Mouse (Mus musculus): ENCODE results near the gene Ift81. TPM values are rescaled to one million over a fixed set of nuclear protein-coding genes. Genes with fewer than 3 reads are reported as not detected.

Gene Ift81
- polyA plus RNA-seq, 1 experiment from 2014 or later: 46.0 TPM

- Histone ChIP-seq H3K9ac (ENCODE audit: low read length) (no peak overlapping the region), H3K36me3 (ENCODE audit: control insufficient read depth, insufficient read depth, low read length) (no peaks in the 10 kb centered on the region), H3K27me3 (ENCODE audit: control insufficient read depth, insufficient read depth, low read depth, low read length) (no peaks in the 10 kb centered on the region), H3K4me1 (replicated peaks; ENCODE audit: control insufficient read depth, insufficient read depth, low read length) (peaks cover 3% of the 10 kb centered on the region; the same call in 1 of the 2 replicates), H3K9me3 (ENCODE audit: control insufficient read depth, low read length) (no peaks in the 10 kb centered on the region), H3K27ac (ENCODE audit: low read length) (no peak overlapping the region), H3K4me2 (ENCODE audit: low read depth, low read length) (no peak overlapping the region), H3K4me3 (ENCODE audit: low read length) (no peak overlapping the region)
- no peak for ATAC-seq (ENCODE audit: low read depth)
- WGBS: 35% methylated on average over 7 of the region's 7 CpGs
Measured at GRCm38 (mm10) chr5:122519043-122519660, 95.2 kb downstream of the Ift81 start.

GRCm38 (mm10) chr5:122518247-122518646 lies 96.1 kb downstream of the Ift81 start:
- no peak for ATAC-seq (ENCODE audit: low read depth)
- H3K9ac ChIP-seq (ENCODE audit: low read length): no peak overlapping the region
- 29% methylated on average over 8 of the region's 8 CpGs for WGBS
- H3K9me3 ChIP-seq (ENCODE audit: control insufficient read depth, low read length): no peaks in the 10 kb centered on the region
- H3K4me1 ChIP-seq (replicated peaks; ENCODE audit: control insufficient read depth, insufficient read depth, low read length): peaks cover 10% of the 10 kb centered on the region
- no peak overlapping the region for H3K4me3 ChIP-seq (ENCODE audit: low read length)
- no peaks in the 10 kb centered on the region for H3K36me3 ChIP-seq (ENCODE audit: control insufficient read depth, insufficient read depth, low read length)
- H3K4me2 ChIP-seq (ENCODE audit: low read depth, low read length): no peak overlapping the region
- H3K27ac ChIP-seq (ENCODE audit: low read length): no peak overlapping the region
- H3K27me3 ChIP-seq (ENCODE audit: control insufficient read depth, insufficient read depth, low read depth, low read length): no peaks in the 10 kb centered on the region

DNA sequence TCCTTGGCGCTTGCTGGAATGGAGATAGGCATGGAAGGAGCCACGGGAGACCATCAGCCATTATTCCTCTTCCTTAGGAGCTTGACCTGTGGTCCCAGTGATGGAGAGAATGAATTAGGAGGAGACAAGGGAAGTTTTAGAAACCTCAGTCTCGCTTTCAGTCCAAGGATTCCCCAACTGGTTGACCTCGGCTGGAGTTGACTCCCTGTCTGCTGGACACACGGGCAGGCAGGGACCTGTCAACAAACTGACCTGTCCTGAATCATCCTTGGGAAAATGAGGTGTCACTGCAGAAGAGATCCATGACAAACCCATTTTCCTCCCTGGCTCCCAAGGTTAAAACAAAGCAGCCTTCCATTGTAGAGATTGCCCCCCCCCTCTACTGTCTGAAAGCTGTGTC lies 97.4 kb downstream of the Ift81 start:
- Histone ChIP-seq H3K9ac (ENCODE audit: low read length) (no peak overlapping the region), H3K36me3 (ENCODE audit: control insufficient read depth, insufficient read depth, low read length) (no peaks in the 10 kb centered on the region), H3K4me2 (ENCODE audit: low read depth, low read length) (no peak overlapping the region), H3K9me3 (ENCODE audit: control insufficient read depth, low read length) (no peaks in the 10 kb centered on the region), H3K27ac (ENCODE audit: low read length) (no peak overlapping the region), H3K4me1 (replicated peaks; ENCODE audit: control insufficient read depth, insufficient read depth, low read length) (peaks cover 10% of the 10 kb centered on the region), H3K4me3 (ENCODE audit: low read length) (no peak overlapping the region), H3K27me3 (ENCODE audit: control insufficient read depth, insufficient read depth, low read depth, low read length) (no peaks in the 10 kb centered on the region)
- whole genome bisulfite sequencing: 76% methylated on average over 5 of the region's 5 CpGs
- ATAC-seq (ENCODE audit: low read depth): no peak

DNA sequence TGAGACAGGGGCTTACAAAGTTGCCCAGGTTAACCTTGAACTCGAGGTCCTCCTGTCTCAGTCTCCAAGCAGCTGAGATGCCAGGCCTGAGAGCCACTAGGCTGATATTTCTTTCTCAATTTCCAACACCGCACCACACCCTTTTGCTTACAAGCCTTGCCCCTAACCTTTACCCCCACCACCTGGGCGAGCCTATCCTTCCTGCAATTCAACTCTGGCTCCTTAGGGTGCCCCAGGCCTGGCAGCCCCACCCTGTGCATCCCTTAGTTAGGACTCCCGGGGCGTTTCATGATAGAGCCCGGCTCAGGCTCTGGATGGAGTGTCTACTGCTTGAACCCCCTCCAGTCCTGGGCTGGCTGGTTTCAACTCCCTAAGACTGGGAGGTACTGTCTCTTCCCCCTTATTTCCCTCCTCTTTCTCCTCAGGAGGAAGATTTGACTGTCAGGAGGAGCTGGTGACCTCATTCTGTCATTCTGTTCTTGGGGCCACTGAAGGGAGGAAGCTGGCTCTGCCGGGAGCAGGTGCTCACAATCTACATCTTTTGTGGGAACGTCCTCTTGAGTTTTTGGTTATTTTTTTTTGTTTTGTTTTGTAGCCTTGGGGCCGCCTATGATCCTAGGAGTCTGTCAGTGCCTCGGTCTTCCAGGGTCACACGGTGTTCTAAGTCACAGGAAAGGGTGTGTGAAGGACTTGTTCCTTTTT lies 98.1 kb downstream of the Ift81 start:
- no peaks in the 10 kb centered on the region for H3K27me3 ChIP-seq (ENCODE audit: control insufficient read depth, insufficient read depth, low read depth, low read length)
- peaks cover 17% of the 10 kb centered on the region for H3K4me1 ChIP-seq (replicated peaks; ENCODE audit: control insufficient read depth, insufficient read depth, low read length)
- ATAC-seq (ENCODE audit: low read depth): no peak
- H3K27ac ChIP-seq (ENCODE audit: low read length): no peak overlapping the region
- H3K9me3 ChIP-seq (ENCODE audit: control insufficient read depth, low read length): no peaks in the 10 kb centered on the region
- no peak overlapping the region for H3K4me3 ChIP-seq (ENCODE audit: low read length)
- WGBS: 69% methylated on average over 11 of the region's 11 CpGs
- H3K9ac ChIP-seq (ENCODE audit: low read length): no peak overlapping the region
- H3K4me2 ChIP-seq (ENCODE audit: low read depth, low read length): no peak overlapping the region
- no peaks in the 10 kb centered on the region for H3K36me3 ChIP-seq (ENCODE audit: control insufficient read depth, insufficient read depth, low read length)

DNA sequence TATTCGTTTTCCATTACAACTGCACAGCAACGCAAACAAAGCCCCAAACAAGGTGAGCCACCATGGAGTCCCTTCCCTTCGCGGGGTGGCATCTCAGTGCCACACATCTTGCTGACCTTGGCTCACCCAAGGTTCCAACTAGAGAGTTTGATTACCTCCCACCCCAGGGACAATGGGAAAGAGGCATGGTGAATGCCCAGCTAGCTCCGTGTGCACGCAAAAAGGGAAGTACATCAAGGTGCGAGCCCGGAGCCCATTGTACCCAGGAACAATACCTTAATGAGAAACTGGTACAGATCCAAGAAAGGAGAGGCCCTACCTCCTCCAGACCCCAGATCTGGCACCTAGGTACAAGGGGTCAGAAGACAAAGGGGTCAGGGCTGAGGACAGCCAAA lies 100.2 kb downstream of the Ift81 start:
- ATAC-seq (ENCODE audit: low read depth): no peak
- H3K9me3 ChIP-seq (ENCODE audit: control insufficient read depth, low read length): no peaks in the 10 kb centered on the region
- H3K4me1 ChIP-seq (replicated peaks; ENCODE audit: control insufficient read depth, insufficient read depth, low read length): peaks cover 16% of the 10 kb centered on the region
- H3K4me3 ChIP-seq (ENCODE audit: low read length): no peak overlapping the region
- H3K4me2 ChIP-seq (ENCODE audit: low read depth, low read length): no peak overlapping the region; the same call in 1 of the 2 replicates
- no peaks in the 10 kb centered on the region for H3K27me3 ChIP-seq (ENCODE audit: control insufficient read depth, insufficient read depth, low read depth, low read length)
- H3K9ac ChIP-seq (ENCODE audit: low read length): no peak overlapping the region
- 40% methylated on average over 8 of the region's 8 CpGs for WGBS
- no peak overlapping the region for H3K27ac ChIP-seq (ENCODE audit: low read length)
- H3K36me3 ChIP-seq (ENCODE audit: control insufficient read depth, insufficient read depth, low read length): no peaks in the 10 kb centered on the region

- H3K4me2 ChIP-seq (ENCODE audit: low read depth, low read length): no peak overlapping the region; the same call in 1 of the 2 replicates
- H3K27me3 ChIP-seq (ENCODE audit: control insufficient read depth, insufficient read depth, low read depth, low read length): no peaks in the 10 kb centered on the region
- H3K4me1 ChIP-seq (replicated peaks; ENCODE audit: control insufficient read depth, insufficient read depth, low read length): peaks cover 16% of the 10 kb centered on the region
- H3K36me3 ChIP-seq (ENCODE audit: control insufficient read depth, insufficient read depth, low read length): no peaks in the 10 kb centered on the region
- H3K27ac ChIP-seq (ENCODE audit: low read length): no peak overlapping the region
- no peak for ATAC-seq (ENCODE audit: low read depth)
- H3K9me3 ChIP-seq (ENCODE audit: control insufficient read depth, low read length): no peaks in the 10 kb centered on the region
- H3K4me3 ChIP-seq (ENCODE audit: low read length): no peak overlapping the region
- 43% methylated on average over 23 of the region's 23 CpGs for WGBS
- H3K9ac ChIP-seq (ENCODE audit: low read length): no peak overlapping the region
Measured at GRCm38 (mm10) chr5:122513421-122514126, 100.7 kb downstream of the Ift81 start.

DNA sequence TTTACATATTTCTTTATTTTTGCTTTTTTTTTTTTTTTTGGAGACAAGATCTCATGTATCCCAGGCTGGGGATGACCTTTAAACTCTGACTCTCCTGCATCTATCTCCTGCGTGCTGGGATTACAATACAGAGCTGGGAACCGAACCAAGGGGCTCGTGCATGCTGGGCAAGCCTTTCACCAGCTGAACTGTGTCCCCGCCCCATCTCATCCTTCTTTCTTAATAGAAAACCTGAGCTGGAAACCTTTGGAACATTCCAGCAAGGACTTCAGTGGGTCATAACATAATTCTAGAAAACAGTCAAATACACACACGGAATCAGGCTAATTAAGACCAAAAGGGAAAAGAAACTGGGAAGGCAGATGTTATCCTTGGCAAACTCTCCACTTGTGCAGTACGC lies 102.3 kb downstream of the Ift81 start:
- Histone ChIP-seq H3K4me1 (replicated peaks; ENCODE audit: control insufficient read depth, insufficient read depth, low read length) (peaks cover 16% of the 10 kb centered on the region), H3K27ac (ENCODE audit: low read length) (no peak overlapping the region), H3K36me3 (ENCODE audit: control insufficient read depth, insufficient read depth, low read length) (no peaks in the 10 kb centered on the region), H3K4me3 (ENCODE audit: low read length) (no peak overlapping the region), H3K9me3 (ENCODE audit: control insufficient read depth, low read length) (no peaks in the 10 kb centered on the region), H3K4me2 (ENCODE audit: low read depth, low read length) (no peak overlapping the region), H3K27me3 (ENCODE audit: control insufficient read depth, insufficient read depth, low read depth, low read length) (no peaks in the 10 kb centered on the region), H3K9ac (ENCODE audit: low read length) (no peak overlapping the region)
- WGBS: 68% methylated on average over 6 of the region's 6 CpGs
- ATAC-seq (ENCODE audit: low read depth): no peak

- peak; percentile 16; the same call in 1 of the 2 replicates for ATAC-seq (ENCODE audit: low read depth)
- Histone ChIP-seq H3K36me3 (ENCODE audit: control insufficient read depth, insufficient read depth, low read length) (no peaks in the 10 kb centered on the region), H3K4me2 (ENCODE audit: low read depth, low read length) (peak overlapping the region; percentile 8; the same call in 1 of the 2 replicates), H3K4me3 (ENCODE audit: low read length) (no peak overlapping the region), H3K9ac (ENCODE audit: low read length) (peak overlapping the region; percentile 42; the same call in 1 of the 2 replicates), H3K27me3 (ENCODE audit: control insufficient read depth, insufficient read depth, low read depth, low read length) (no peaks in the 10 kb centered on the region), H3K9me3 (ENCODE audit: control insufficient read depth, low read length) (peaks cover 4% of the 10 kb centered on the region; the same call in 1 of the 2 replicates), H3K27ac (ENCODE audit: low read length) (no peak overlapping the region), H3K4me1 (replicated peaks; ENCODE audit: control insufficient read depth, insufficient read depth, low read length) (peaks cover 16% of the 10 kb centered on the region)
- 23% methylated on average over 9 of the region's 9 CpGs for WGBS
Measured at GRCm38 (mm10) chr5:122511405-122511804, 102.9 kb downstream of the Ift81 start.

- no peak overlapping the region for H3K4me3 ChIP-seq (ENCODE audit: low read length)
- no peaks in the 10 kb centered on the region for H3K36me3 ChIP-seq (ENCODE audit: control insufficient read depth, insufficient read depth, low read length)
- no peak overlapping the region for H3K27ac ChIP-seq (ENCODE audit: low read length)
- H3K9me3 ChIP-seq (ENCODE audit: control insufficient read depth, low read length): peaks cover 5% of the 10 kb centered on the region; the same call in 1 of the 2 replicates
- no peak overlapping the region for H3K9ac ChIP-seq (ENCODE audit: low read length)
- 42% methylated on average over 17 of the region's 17 CpGs for WGBS
- H3K27me3 ChIP-seq (ENCODE audit: control insufficient read depth, insufficient read depth, low read depth, low read length): no peaks in the 10 kb centered on the region
- 0 out of 2 replicates have a peak overlapping the region, but pooled peaks have one; percentile 1 for H3K4me2 ChIP-seq (ENCODE audit: low read depth, low read length)
- ATAC-seq (ENCODE audit: low read depth): peak; percentile 75
- peaks cover 16% of the 10 kb centered on the region for H3K4me1 ChIP-seq (replicated peaks; ENCODE audit: control insufficient read depth, insufficient read depth, low read length)
Measured at GRCm38 (mm10) chr5:122510651-122511157, 103.6 kb downstream of the Ift81 start.
